Mouse (Mus musculus) MEL (cell line): ENCODE data around the gene Gm21969. TPM values are rescaled to one million over a fixed set of nuclear protein-coding genes. Genes with fewer than 3 reads are reported as not detected.

ENCODE experiments used
- DNase-seq: peaks from one replicate; pipeline ENCODE4 v3.0.0; 2011; ENCODE audit warnings: low read depth, low spot score
- H3K27ac ChIP-seq: 2 replicates; pipeline ENCODE4 v1.5.1; 2012; ENCODE audit warnings: low read depth, mild to moderate bottlenecking, control low read depth, low read length, moderate library complexity; ENCODE audit not compliant: control insufficient read depth
- H3K27me3 ChIP-seq, 2 experiments: fragments of 150-350 bp in 1 of 2; sonication (generic) in 1 of 2; 2 replicates each; pipeline ENCODE4 v1.6.1; 2012; ENCODE audit warnings: low read length in 2 of 2, mild to moderate bottlenecking in 2 of 2, improper control_type of control experiment in 1 of 2, moderate library complexity in 1 of 2; ENCODE audit not compliant: insufficient read depth in 2 of 2, control insufficient read depth in 1 of 2
- H3K36me3 ChIP-seq, 2 experiments: 2 replicates each; pipeline ENCODE4 v1.6.1; 2012 to 2014; ENCODE audit warnings: low read length in 2 of 2, improper control_type of control experiment in 1 of 2, inconsistent platforms in 1 of 2, mild to moderate bottlenecking in 1 of 2; ENCODE audit not compliant: insufficient read depth in 2 of 2, control insufficient read depth in 1 of 2
- H3K4me1 ChIP-seq, 2 experiments: fragments of 150-350 bp in 1 of 2; sonication (generic) in 1 of 2; 2 replicates each; pipeline ENCODE4 v1.6.1; 2012; ENCODE audit warnings: low read length in 2 of 2, improper control_type of control experiment in 1 of 2, mild to moderate bottlenecking in 1 of 2; ENCODE audit not compliant: insufficient read depth in 2 of 2, control insufficient read depth in 1 of 2
- H3K4me3 ChIP-seq, 2 experiments: fragments of 150-350 bp in 1 of 2; sonication (generic) in 1 of 2; 2 replicates each; pipeline ENCODE4 v1.5.1; 2012; ENCODE audit warnings: low read depth in 2 of 2, low read length in 2 of 2, mild to moderate bottlenecking in 2 of 2, moderate library complexity in 2 of 2, control low read depth in 1 of 2, improper control_type of control experiment in 1 of 2; ENCODE audit not compliant: control insufficient read depth in 1 of 2, insufficient read depth in 1 of 2
- H3K79me2 ChIP-seq: 2 replicates; pipeline ENCODE4 v1.6.1; 2012; ENCODE audit warnings: mild to moderate bottlenecking, low read length, moderate library complexity; ENCODE audit not compliant: control insufficient read depth, poor library complexity, insufficient read depth
- H3K9ac ChIP-seq: 2 replicates; pipeline ENCODE4 v1.6.1; 2012; ENCODE audit warnings: low read depth, mild to moderate bottlenecking, control low read depth, low read length, moderate library complexity; ENCODE audit not compliant: control insufficient read depth, poor library complexity, severe bottlenecking
- H3K9me3 ChIP-seq: fragments of 150-350 bp; sonication (generic); replicated peaks from 2 replicates; pipeline ENCODE4 v1.6.1; 2012; ENCODE audit warnings: mild to moderate bottlenecking, low read length, improper control_type of control experiment, moderate library complexity; ENCODE audit not compliant: insufficient read depth
- BHLHE40 ChIP-seq: IDR thresholded peaks from 2 replicates; pipeline ENCODE4 v1.6.1; 2012; ENCODE audit warnings: low read depth, mild to moderate bottlenecking, inconsistent platforms, low read length, improper control_type of control experiment, borderline replicate concordance
- CHD2 ChIP-seq: IDR thresholded peaks from 2 replicates; pipeline ENCODE4 v1.6.1; 2011; ENCODE audit warnings: low read length, improper control_type of control experiment
- CTCF ChIP-seq, 3 experiments: IDR thresholded peaks in 2 of 3; conservative IDR thresholded peaks in 1 of 3; 2 replicates each; pipeline ENCODE4 v1.5.1; 2011 to 2012; ENCODE audit warnings: low read length in 3 of 3, low read depth in 2 of 3, mild to moderate bottlenecking in 2 of 3, improper control_type of control experiment in 1 of 3, inconsistent platforms in 1 of 3, mixed read lengths in 1 of 3, moderate library complexity in 1 of 3; ENCODE audit not compliant: control insufficient read depth in 1 of 3, insufficient read depth in 1 of 3, poor library complexity in 1 of 3, severe bottlenecking in 1 of 3
- EP300 ChIP-seq, 2 experiments: IDR thresholded peaks; 2 replicates each; pipeline ENCODE4 v1.6.1; 2011; ENCODE audit warnings: improper control_type of control experiment in 2 of 2, low read length in 2 of 2, low read depth in 1 of 2, mild to moderate bottlenecking in 1 of 2
- JUND ChIP-seq: IDR thresholded peaks from 2 replicates; pipeline ENCODE4 v1.6.1; 2011; ENCODE audit warnings: low read depth, mild to moderate bottlenecking, improper control_type of control experiment, low read length
- MAX ChIP-seq: IDR thresholded peaks from 2 replicates; pipeline ENCODE4 v1.6.1; 2011; ENCODE audit warnings: low read length, improper control_type of control experiment
- MXI1 ChIP-seq: IDR thresholded peaks from 2 replicates; pipeline ENCODE4 v1.6.1; 2011; ENCODE audit warnings: mild to moderate bottlenecking, low read depth, low read length, improper control_type of control experiment
- POLR2A ChIP-seq, 2 experiments: IDR thresholded peaks; 2 replicates each; pipeline ENCODE4 v1.6.1; 2011 to 2012; ENCODE audit warnings: low read length in 2 of 2, mild to moderate bottlenecking in 2 of 2, control low read depth in 1 of 2, improper control_type of control experiment in 1 of 2, low read depth in 1 of 2, moderate library complexity in 1 of 2; ENCODE audit not compliant: control insufficient read depth in 1 of 2, insufficient read depth in 1 of 2, poor library complexity in 1 of 2
- POLR2AphosphoS2 ChIP-seq: IDR thresholded peaks from 2 replicates; pipeline ENCODE4 v1.6.1; 2011; ENCODE audit warnings: low read length, improper control_type of control experiment
- RAD21 ChIP-seq: IDR thresholded peaks from 2 replicates; pipeline ENCODE4 v1.6.1; 2011; ENCODE audit warnings: mild to moderate bottlenecking, low read depth, low read length, improper control_type of control experiment
- SMC3 ChIP-seq: IDR thresholded peaks from 2 replicates; pipeline ENCODE4 v1.6.1; 2011; ENCODE audit warnings: low read depth, low read length, improper control_type of control experiment
- TAL1 ChIP-seq: IDR thresholded peaks from 2 replicates; pipeline ENCODE4 v1.6.1; 2012; ENCODE audit warnings: mild to moderate bottlenecking, inconsistent platforms, low read length, moderate library complexity, mixed read lengths
- TBP ChIP-seq: IDR thresholded peaks from 2 replicates; pipeline ENCODE4 v1.8.0; 2011; ENCODE audit warnings: low read depth, low read length, improper control_type of control experiment
- TCF12 ChIP-seq: IDR thresholded peaks from 2 replicates; pipeline ENCODE4 v1.6.1; 2014; ENCODE audit warnings: low read depth, mild to moderate bottlenecking, inconsistent platforms, low read length, improper control_type of control experiment, moderate library complexity
- USF1 ChIP-seq: IDR thresholded peaks from 2 replicates; pipeline ENCODE4 v1.6.1; 2014; ENCODE audit warnings: low read depth, mild to moderate bottlenecking, inconsistent platforms, low read length, improper control_type of control experiment, moderate library complexity
- ZMIZ1 ChIP-seq: IDR thresholded peaks from 2 replicates; pipeline ENCODE4 v1.6.1; 2012; ENCODE audit warnings: low read depth, mild to moderate bottlenecking, inconsistent platforms, low read length, improper control_type of control experiment, moderate library complexity
- polyA plus RNA-seq, 2 experiments: library from polyadenylated mRNA; stranded (reverse) in 1 of 2; unstranded in 1 of 2; fragments of >175 nt in 1 of 2; fragments of >200 nt in 1 of 2; gene quantifications; 2 replicates each; pipeline versions ENCODE4 v1.2.1 to v1.2.4; 2012; ENCODE audit warnings: low replicate concordance in 2 of 2, low read depth in 1 of 2; ENCODE audit not compliant: insufficient read length in 2 of 2, insufficient read depth in 1 of 2, missing spikeins in 1 of 2
- total RNA-seq: library from RNA; depleted of rRNA; stranded (reverse); fragments of 300-350 nt; gene quantifications from 2 replicates; pipeline ENCODE4 v1.2.3, GENCODE M21; 2012

Gm21969 gene
- total and polyA plus RNA-seq, 3 experiments: 0.03 TPM; not detected in 2

DNA sequence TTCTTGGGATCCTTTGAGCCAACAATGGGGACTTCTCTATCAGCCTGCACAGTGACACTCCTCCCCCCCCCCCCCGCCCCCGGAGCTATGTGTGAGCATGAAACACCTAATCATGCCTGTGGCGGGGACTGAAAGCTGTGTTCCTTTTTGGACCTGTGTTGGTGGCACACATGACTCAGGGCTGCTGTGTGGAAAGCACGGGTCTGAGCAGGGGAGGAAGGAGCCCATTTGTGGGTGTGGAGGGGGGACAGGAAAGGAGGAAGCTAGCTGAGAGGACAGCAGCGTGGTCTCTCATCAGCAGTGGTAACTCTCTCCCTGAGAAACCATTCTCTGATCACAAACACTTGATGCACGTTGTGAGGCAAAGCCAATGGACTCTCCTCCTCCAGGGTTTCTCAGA is 37.8 kb downstream of the Gm21969 start:
- Histone ChIP-seq H3K79me2 (no peaks in the 10 kb centered on the region), H3K4me1 (peaks cover 0 to 4% of the 10 kb centered on the region in 2 experiments; a peak in 1 of 4 replicates), H3K9me3 (no peaks in the 10 kb centered on the region), H3K4me3 (no peak overlapping the region), H3K27ac (no peak overlapping the region), H3K27me3 (no peaks in the 10 kb centered on the region), H3K9ac (no peak overlapping the region), H3K36me3 (no peaks in the 10 kb centered on the region; a peak in 1 of 4 replicates)
- TF ChIP-seq EP300 (IDR thresholded peaks at IDR 0.05; ENCODE audit: low read depth in 1 of 2, low read length in 2 of 2): no peak
- peak; percentile 38 for DNase-seq

- Histone ChIP-seq H3K79me2 (no peaks in the 10 kb centered on the region), H3K27me3 (no peaks in the 10 kb centered on the region), H3K4me3 (no peak overlapping the region), H3K9me3 (no peaks in the 10 kb centered on the region), H3K9ac (no peak overlapping the region), H3K36me3 (no peaks in the 10 kb centered on the region; a peak in 1 of 4 replicates), H3K4me1 (peaks cover 0 to 4% of the 10 kb centered on the region in 2 experiments; a peak in 1 of 4 replicates), H3K27ac (no peak overlapping the region)
- no peak for DNase-seq
- TF ChIP-seq USF1 (no peak), JUND (no peak), MXI1 (no peak), CHD2 (no peak), BHLHE40 (no peak), TBP (no peak), POLR2A (IDR thresholded peaks at IDR 0.05; ENCODE audit: control insufficient read depth in 1 of 2, insufficient read depth in 1 of 2, low read depth in 1 of 2, low read length in 2 of 2, poor library complexity in 1 of 2) (no peak), TCF12 (no peak), POLR2AphosphoS2 (no peak), ZMIZ1 (no peak)
Observed at GRCm38 (mm10) chr4:139641829-139642425, 38.9 kb downstream of the Gm21969 start.

- no peak for TF ChIP-seq MAX
- TF ChIP-seq CTCF (IDR thresholded peaks at IDR 0.05 in 2 of 3, conservative IDR thresholded peaks at IDR 0.05 in 1 of 3; ENCODE audit: control insufficient read depth in 1 of 3, insufficient read depth in 1 of 3, low read depth in 2 of 3, low read length in 3 of 3, poor library complexity in 1 of 3, severe bottlenecking in 1 of 3): peak; percentile 71 to 93 (median 85)
- no peak for TF ChIP-seq TAL1
- peak; percentile 52 for TF ChIP-seq SMC3
- TF ChIP-seq RAD21: peak; percentile 68
- no peak overlapping the region for H3K27ac ChIP-seq
- H3K9me3 ChIP-seq: no peaks in the 10 kb centered on the region
- no peaks in the 10 kb centered on the region for H3K27me3 ChIP-seq
- H3K79me2 ChIP-seq: no peaks in the 10 kb centered on the region
- no peaks in the 10 kb centered on the region; a peak in 1 of 4 replicates for H3K36me3 ChIP-seq
- H3K4me3 ChIP-seq: no peak overlapping the region
- H3K4me1 ChIP-seq: peaks cover 0 to 4% of the 10 kb centered on the region in 2 experiments; a peak in 1 of 4 replicates
- no peak overlapping the region for H3K9ac ChIP-seq
- peak; percentile 69 for DNase-seq
Observed at GRCm38 (mm10) chr4:139643972-139644371, 41.0 kb downstream of the Gm21969 start.
